Mouse (Mus musculus) effector memory CD4-positive, alpha-beta T cell, adult 5 months (primary cell): ENCODE data around the gene Ctsl. TPM values are rescaled to one million over a fixed set of nuclear protein-coding genes. Genes with fewer than 3 reads are reported as not detected.

Source experiments
- polyA plus RNA-seq: library from polyadenylated mRNA; unstranded; fragments of 100-300 nt; shearing (Covaris generic); gene quantifications from one replicate; pipeline ENCODE4 v1.2.1, GENCODE M21; 2017

Ctsl gene
- 18.6 TPM for polyA plus RNA-seq

GRCm38 (mm10) chr13:64370173-64370940, at the start of gene Ctsl:
Ctsl (minus strand) TSS chr13:64370890.

GRCm38 (mm10) chr13:64312024-64312915, 58.4 kb downstream of the Ctsl start, which contains the start of gene Aaed1:
Aaed1 (minus strand) TSS chr13:64312710.

Other genes with a start within 250 kb of the Ctsl start
- 21.1 TPM for gene Slc35d2, start 241.5 kb downstream of the Ctsl start, polyA plus RNA-seq
- gene Zfp367, start 217.7 kb downstream of the Ctsl start, polyA plus RNA-seq = 6.9 TPM
- gene Habp4, start 209.1 kb downstream of the Ctsl start, polyA plus RNA-seq = 19.1 TPM
- gene Cdc14b, start 95.6 kb downstream of the Ctsl start, polyA plus RNA-seq = 6.5 TPM
- gene Aaed1, start 58.2 kb downstream of the Ctsl start, polyA plus RNA-seq = 38.3 TPM
- 3.4 TPM for gene Cdk20, start 61.4 kb upstream of the Ctsl start, polyA plus RNA-seq
- gene Fam240b, start 126.9 kb upstream of the Ctsl start, polyA plus RNA-seq = not detected